Mouse (Mus musculus) CH12.LX (cell line): ENCODE measurements around the gene Csn1s2a. TPM values are rescaled to one million over a fixed set of nuclear protein-coding genes. Genes with fewer than 3 reads are reported as not detected.

Experiments
- DNase-seq: peaks from one replicate; pipeline ENCODE4 v3.0.0-alpha.2; 2013; ENCODE audit errors: extremely low read depth
- H3K27ac ChIP-seq: 2 replicates; pipeline ENCODE4 v1.5.1; 2012; ENCODE audit warnings: low read depth, mild to moderate bottlenecking, control low read depth, moderate library complexity; ENCODE audit not compliant: insufficient read depth
- H3K27me3 ChIP-seq: replicated peaks from 2 replicates; pipeline ENCODE3; 2012; ENCODE audit warnings: inconsistent platforms
- H3K36me3 ChIP-seq, 2 experiments: replicated peaks in 1 of 2; 2 replicates each; pipeline versions ENCODE3 to v1.6.1; 2012; ENCODE audit warnings: inconsistent platforms in 1 of 2, low read length in 1 of 2, mild to moderate bottlenecking in 1 of 2, mixed read lengths in 1 of 2, moderate library complexity in 1 of 2; ENCODE audit not compliant: control insufficient read depth in 1 of 2, insufficient read depth in 1 of 2
- H3K4me1 ChIP-seq, 2 experiments: 2 replicates each; pipeline ENCODE4 v1.6.1; 2012; ENCODE audit warnings: inconsistent platforms in 1 of 2, moderate library complexity in 1 of 2; ENCODE audit not compliant: insufficient read depth in 2 of 2, control insufficient read depth in 1 of 2
- H3K4me2 ChIP-seq: 2 replicates; pipeline ENCODE4 v1.6.1; 2012; ENCODE audit warnings: low read depth, mild to moderate bottlenecking, control low read depth; ENCODE audit not compliant: poor library complexity, insufficient read depth, severe bottlenecking
- H3K4me3 ChIP-seq, 3 experiments: fragments of 150-350 bp in 1 of 3; sonication (generic) in 1 of 3; replicated peaks in 1 of 3; 2 replicates each; pipeline versions ENCODE3 to v1.5.1; 2011 to 2012; ENCODE audit warnings: low read depth in 2 of 3, low read length in 2 of 3, mild to moderate bottlenecking in 2 of 3, moderate library complexity in 2 of 3, control low read depth in 1 of 3, improper control_type of control experiment in 1 of 3, inconsistent platforms in 1 of 3, mixed read lengths in 1 of 3; ENCODE audit not compliant: poor library complexity in 1 of 3
- H3K79me2 ChIP-seq: replicated peaks from 2 replicates; pipeline ENCODE4 v1.6.1; 2012; ENCODE audit warnings: mild to moderate bottlenecking, moderate library complexity; ENCODE audit not compliant: control insufficient read depth, poor library complexity, insufficient read depth, severe bottlenecking; ENCODE audit errors: extremely low read depth
- H3K9ac ChIP-seq: 2 replicates; pipeline ENCODE4 v1.6.1; 2012; ENCODE audit warnings: low read depth, mild to moderate bottlenecking, control low read depth, moderate library complexity; ENCODE audit not compliant: insufficient read depth
- H3K9me3 ChIP-seq: replicated peaks from 2 replicates; pipeline ENCODE3; 2012; ENCODE audit warnings: low read length, inconsistent platforms, mixed read lengths
- CHD1 ChIP-seq: IDR thresholded peaks from 2 replicates; pipeline ENCODE4 v1.6.1; 2012; ENCODE audit warnings: low read depth, low read length, improper control_type of control experiment, inconsistent platforms
- CHD2 ChIP-seq: IDR thresholded peaks from 2 replicates; pipeline ENCODE4 v1.6.1; 2011; ENCODE audit warnings: low read length, improper control_type of control experiment
- CTCF ChIP-seq, 2 experiments: IDR thresholded peaks in 1 of 2; conservative IDR thresholded peaks in 1 of 2; 2 replicates each; pipeline ENCODE4 v1.5.1; 2011 to 2012; ENCODE audit warnings: low read depth in 2 of 2, low read length in 2 of 2, improper control_type of control experiment in 1 of 2, inconsistent platforms in 1 of 2, mild to moderate bottlenecking in 1 of 2, moderate library complexity in 1 of 2
- E2F4 ChIP-seq: IDR thresholded peaks from 2 replicates; pipeline ENCODE4 v1.6.1; 2011; ENCODE audit warnings: low read depth, low read length, improper control_type of control experiment; ENCODE audit not compliant: insufficient replicate concordance
- EP300 ChIP-seq: IDR thresholded peaks from 2 replicates; pipeline ENCODE4 v1.6.1; 2011; ENCODE audit warnings: low read length, improper control_type of control experiment
- ETS1 ChIP-seq: conservative IDR thresholded peaks from 2 replicates; pipeline ENCODE4 v1.6.1; 2012; ENCODE audit warnings: low read depth, mild to moderate bottlenecking, inconsistent platforms, low read length, improper control_type of control experiment, moderate library complexity
- IRF4 ChIP-seq: IDR thresholded peaks from 2 replicates; pipeline ENCODE4 v1.6.1; 2014; ENCODE audit warnings: low read depth, mild to moderate bottlenecking, inconsistent platforms, low read length, improper control_type of control experiment
- JUN ChIP-seq: IDR thresholded peaks from 2 replicates; pipeline ENCODE4 v1.6.1; 2011; ENCODE audit warnings: low read depth, mild to moderate bottlenecking, low read length, improper control_type of control experiment, moderate library complexity; ENCODE audit not compliant: insufficient read depth
- MAFK ChIP-seq: IDR thresholded peaks from 2 replicates; pipeline ENCODE4 v1.6.1; 2011; ENCODE audit warnings: low read length, improper control_type of control experiment; ENCODE audit not compliant: insufficient replicate concordance
- MAZ ChIP-seq: IDR thresholded peaks from 2 replicates; pipeline ENCODE4 v1.6.1; 2012; ENCODE audit warnings: low read depth, mild to moderate bottlenecking, inconsistent platforms, low read length, improper control_type of control experiment, moderate library complexity
- MXI1 ChIP-seq: IDR thresholded peaks from 2 replicates; pipeline ENCODE4 v1.6.1; 2011; ENCODE audit warnings: mild to moderate bottlenecking, low read depth, low read length, improper control_type of control experiment
- MYC ChIP-seq: IDR thresholded peaks from 2 replicates; pipeline ENCODE4 v1.6.1; 2011; ENCODE audit warnings: low read depth, mild to moderate bottlenecking, improper control_type of control experiment, low read length
- NRF1 ChIP-seq: IDR thresholded peaks from 2 replicates; pipeline ENCODE4 v1.6.1; 2014; ENCODE audit warnings: low read depth, mild to moderate bottlenecking, inconsistent platforms, low read length, improper control_type of control experiment, moderate library complexity
- POLR2AphosphoS2 ChIP-seq: IDR thresholded peaks from 2 replicates; pipeline ENCODE4 v1.6.1; 2011; ENCODE audit warnings: low read depth, low read length, improper control_type of control experiment
- RAD21 ChIP-seq: IDR thresholded peaks from 2 replicates; pipeline ENCODE4 v1.6.1; 2011; ENCODE audit warnings: low read depth, mild to moderate bottlenecking, low read length, improper control_type of control experiment, moderate library complexity
- RCOR1 ChIP-seq: conservative IDR thresholded peaks from 2 replicates; pipeline ENCODE4 v1.6.1; 2012; ENCODE audit warnings: low read depth, mild to moderate bottlenecking, inconsistent platforms, low read length, improper control_type of control experiment
- SIN3A ChIP-seq: IDR thresholded peaks from 2 replicates; pipeline ENCODE4 v1.6.1; 2012; ENCODE audit warnings: low read length, improper control_type of control experiment, inconsistent platforms
- TBP ChIP-seq: conservative IDR thresholded peaks from 2 replicates; pipeline ENCODE4 v1.6.1; 2011; ENCODE audit warnings: low read depth, low read length, improper control_type of control experiment
- TCF12 ChIP-seq: IDR thresholded peaks from 2 replicates; pipeline ENCODE4 v1.6.1; 2014; ENCODE audit warnings: low read depth, mild to moderate bottlenecking, inconsistent platforms, low read length, improper control_type of control experiment
- USF2 ChIP-seq: conservative IDR thresholded peaks from 2 replicates; pipeline ENCODE4 v1.6.1; 2011; ENCODE audit warnings: low read depth, low read length, improper control_type of control experiment
- ZMIZ1 ChIP-seq: IDR thresholded peaks from 2 replicates; pipeline ENCODE4 v1.6.1; 2012; ENCODE audit warnings: low read depth, mild to moderate bottlenecking, inconsistent platforms, low read length, improper control_type of control experiment
- ZNF384 ChIP-seq: IDR thresholded peaks from 2 replicates; pipeline ENCODE4 v1.6.1; 2012; ENCODE audit warnings: low read depth, low read length, improper control_type of control experiment, inconsistent platforms
- dilution Hi-C: fragments of 300-500 bp; cut with MboI; formaldehyde crosslinking; loops from 2 replicates; pipeline ENCODE4 v1.14.3; 2020; ENCODE audit warnings: low sequenced_read_pairs; ENCODE audit not compliant: extremely low pct_unique_long_range_greater_than_20kb, extremely low pct_ligation_motif_present
- in situ Hi-C: fragments of 300-500 bp; cut with MboI; formaldehyde crosslinking; loops from 3 replicates; pipeline ENCODE4 v1.14.3; 2019; ENCODE audit warnings: low sequenced_read_pairs, low pct_ligation_motif_present, low pct_unique_long_range_greater_than_20kb, mixed read lengths
- polyA plus RNA-seq: library from polyadenylated mRNA; unstranded; fragments of >175 nt; gene quantifications from 2 replicates; pipeline ENCODE4 v1.2.1, GENCODE M21; 2012; ENCODE audit warnings: low read depth; ENCODE audit not compliant: insufficient read length
- total RNA-seq, 2 experiments: library from RNA; depleted of rRNA; stranded (reverse); fragments of 300-350 nt in 1 of 2; fragments of >200 nt in 1 of 2; gene quantifications; 2 replicates each; pipeline ENCODE4 v1.2.3; 2012 to 2014

Csn1s2a gene
- total RNA-seq (2012; rRNA removed) (not detected in 2 replicates), total RNA-seq (2014; rRNA removed) (not detected in 2 replicates), polyA plus RNA-seq (not detected in 2 replicates)

DNA sequence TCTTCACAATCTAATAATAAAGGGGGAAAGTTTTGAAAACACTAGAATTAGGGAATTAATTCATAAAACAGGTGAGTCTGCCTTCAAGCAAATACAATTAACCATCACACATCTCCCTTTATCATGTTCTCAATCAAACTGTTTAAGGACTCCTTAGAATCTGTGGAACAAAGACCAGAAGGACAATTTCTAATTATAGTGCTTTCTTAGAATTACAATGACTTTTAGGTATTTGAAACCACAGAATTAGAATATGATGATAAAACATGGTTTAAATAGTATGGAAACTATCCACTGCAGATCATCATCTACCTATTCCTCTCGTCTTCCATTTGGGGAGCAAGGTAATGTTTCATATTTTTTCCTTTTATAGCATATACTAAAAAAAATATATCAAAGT is at the start of gene Csn1s2a:
Csn1s2a (plus strand) TSS at position 301 of the 400 bp plus-strand sequence.
- Histone ChIP-seq H3K27ac (no peak within 1 kb of the TSS), H3K9me3 (no peaks in the 10 kb centered on the region), H3K4me2 (no peak within 1 kb of the TSS), H3K27me3 (no peaks in the 10 kb centered on the region), H3K4me3 (no peak within 1 kb of the TSS), H3K79me2 (no peaks in the 10 kb centered on the region), H3K36me3 (no peaks in the 10 kb centered on the region), H3K4me1 (no peaks in the 10 kb centered on the region), H3K9ac (no peak within 1 kb of the TSS)
- no peak for DNase-seq
- in situ Hi-C loops (no loop called here), dilution Hi-C loops (no loop called here)
- TF ChIP-seq RAD21: no peak
- no peak for TF ChIP-seq TBP
- TF ChIP-seq CHD2: no peak
- no peak for TF ChIP-seq JUN
- TF ChIP-seq IRF4: no peak
- no peak for TF ChIP-seq POLR2AphosphoS2
- TF ChIP-seq MAZ: no peak
- TF ChIP-seq E2F4: no peak

- Histone ChIP-seq H3K9ac (no peak overlapping the region), H3K27ac (no peak overlapping the region), H3K9me3 (no peaks in the 10 kb centered on the region), H3K79me2 (no peaks in the 10 kb centered on the region), H3K36me3 (no peaks in the 10 kb centered on the region), H3K4me2 (no peak overlapping the region), H3K4me1 (no peaks in the 10 kb centered on the region), H3K27me3 (no peaks in the 10 kb centered on the region), H3K4me3 (no peak overlapping the region)
- in situ Hi-C loops: no loop called here
- DNase-seq: no peak
- TF ChIP-seq CTCF (conservative IDR thresholded peaks at IDR 0.05 in 1 of 2, IDR thresholded peaks at IDR 0.05 in 1 of 2; ENCODE audit: low read depth in 2 of 2, low read length in 2 of 2): no peak
- no peak for TF ChIP-seq TBP
- TF ChIP-seq ZMIZ1: no peak
- TF ChIP-seq RCOR1: no peak
- TF ChIP-seq CHD2: no peak
- TF ChIP-seq EP300: no peak
- no peak for TF ChIP-seq POLR2AphosphoS2
- TF ChIP-seq NRF1: no peak
- TF ChIP-seq MAFK: no peak
- no peak for TF ChIP-seq MXI1
- TF ChIP-seq IRF4: no peak
- TF ChIP-seq SIN3A: no peak
- no peak for TF ChIP-seq MYC
- TF ChIP-seq CHD1: no peak
- TF ChIP-seq ETS1: no peak
- no peak for TF ChIP-seq USF2
- TF ChIP-seq TCF12: no peak
- no peak for TF ChIP-seq ZNF384
- dilution Hi-C loops: no loop called here
Measured at GRCm38 (mm10) chr5:87734821-87735220, 39.5 kb upstream of the Csn1s2a start.
